Mouse (Mus musculus) cerebellum, postnatal 10 days (tissue): ENCODE data around the gene Aurkc.
"Not testable (repeated sequence)": the region's sequence is repeated elsewhere in the genome, so short reads cannot be mapped to it uniquely, and the experiment has no call there.

Experiments used
- DNase-seq, 2 experiments: peaks; one replicate each; pipeline ENCODE4 v3.0.0; 2021; ENCODE audit warnings: mixed read lengths in 2 of 2

The Aurkc gene

GRCm38 (mm10) chr7:6995251-6995650 lies at the start of gene Aurkc:
Gene Aurkc, plus strand, starts transcription at chr7:6995300.
- DNase-seq = not testable (repeated sequence)

- peak; percentile 19 to 39 for DNase-seq
These were observed 47.0 kb upstream of the Aurkc start for GRCm38 (mm10) chr7:6948061-6948460.

GRCm38 (mm10) chr7:6956576-6956975 lies 38.5 kb upstream of the Aurkc start:
- no peak for DNase-seq

- no peak for DNase-seq
These were observed 36.5 kb upstream of the Aurkc start for GRCm38 (mm10) chr7:6958574-6958973.

- DNase-seq = no peak
These were observed 21.5 kb upstream of the Aurkc start for GRCm38 (mm10) chr7:6973566-6973965.

GRCm38 (mm10) chr7:6976890-6977289 lies 18.2 kb upstream of the Aurkc start:
- no peak for DNase-seq

- not testable (repeated sequence) for DNase-seq
These were observed 3.8 kb downstream of the Aurkc start for GRCm38 (mm10) chr7:6998914-6999313.

GRCm38 (mm10) chr7:7005441-7005840 lies 10.3 kb downstream of the Aurkc start:
- not testable (repeated sequence) for DNase-seq

- no peak for DNase-seq
These were observed 32.3 kb downstream of the Aurkc start for GRCm38 (mm10) chr7:7027445-7027844.

GRCm38 (mm10) chr7:7049659-7050320 lies 54.7 kb downstream of the Aurkc start:
- DNase-seq = not testable (repeated sequence)
